Mouse (Mus musculus): ENCODE results near the gene Crtc2.
"Not testable (repeated sequence)": the region's sequence is repeated elsewhere in the genome, so short reads cannot be mapped to it uniquely, and the experiment has no call there.

- not testable (repeated sequence) for TF ChIP-seq POLR2A (IDR thresholded peaks at IDR 0.05; ENCODE audit: control insufficient read depth, low read depth, low read length); CTCF (IDR thresholded peaks at IDR 0.05; ENCODE audit: control insufficient read depth, insufficient read depth, insufficient replicate concordance, low read depth, low read length)
Measured at GRCm38 (mm10) chr3:90251731-90252226, 2.2 kb upstream of the Crtc2 start.

All from testis, adult 2 months (tissue).